Mouse (Mus musculus) splenic B cell, adult 2 months (primary cell): ENCODE measurements around the gene Fto.

Experiments used
- DNase-seq: peaks from one replicate; pipeline ENCODE4 v3.0.0-alpha.2; 2011; ENCODE audit warnings: low read depth, low spot score
- H3K27me3 ChIP-seq: 2 replicates; pipeline ENCODE4 v1.6.1; 2012; ENCODE audit warnings: mild to moderate bottlenecking, low read length, moderate library complexity, mixed read lengths; ENCODE audit not compliant: control insufficient read depth, poor library complexity, insufficient read depth, severe bottlenecking
- H3K36me3 ChIP-seq: 2 replicates; pipeline ENCODE4 v1.6.1; 2012; ENCODE audit warnings: mild to moderate bottlenecking, low read length, moderate library complexity, mixed read lengths; ENCODE audit not compliant: control insufficient read depth, poor library complexity, insufficient read depth, severe bottlenecking

The Fto gene

GRCm38 (mm10) chr8:91584620-91585415 lies 271.5 kb downstream of the Fto start:
- no peak for DNase-seq
- no peaks in the 10 kb centered on the region for H3K27me3 ChIP-seq
- no peaks in the 10 kb centered on the region for H3K36me3 ChIP-seq

GRCm38 (mm10) chr8:91592436-91593105 lies 279.2 kb downstream of the Fto start:
- H3K27me3 ChIP-seq = no peaks in the 10 kb centered on the region
- no peak for DNase-seq
- no peaks in the 10 kb centered on the region for H3K36me3 ChIP-seq

GRCm38 (mm10) chr8:91593202-91593781 lies 280.0 kb downstream of the Fto start:
- no peaks in the 10 kb centered on the region for H3K27me3 ChIP-seq
- DNase-seq = no peak
- H3K36me3 ChIP-seq = no peaks in the 10 kb centered on the region

GRCm38 (mm10) chr8:91599349-91599837 lies 286.1 kb downstream of the Fto start:
- DNase-seq = no peak
- H3K36me3 ChIP-seq = no peaks in the 10 kb centered on the region

GRCm38 (mm10) chr8:91603751-91604150 lies 290.4 kb downstream of the Fto start:
- DNase-seq = no peak
- no peaks in the 10 kb centered on the region for H3K27me3 ChIP-seq
- no peaks in the 10 kb centered on the region for H3K36me3 ChIP-seq

More at GRCm38 (mm10) chr8:91599349-91599837, 286.1 kb downstream of the Fto start:
- no peaks in the 10 kb centered on the region for H3K27me3 ChIP-seq

GRCm38 (mm10) chr8:91605901-91606300 lies 292.6 kb downstream of the Fto start:
- no peaks in the 10 kb centered on the region for H3K27me3 ChIP-seq
- no peak for DNase-seq
- no peaks in the 10 kb centered on the region for H3K36me3 ChIP-seq

GRCm38 (mm10) chr8:91607091-91607490 lies 293.8 kb downstream of the Fto start:
- DNase-seq = no peak
- H3K36me3 ChIP-seq = no peaks in the 10 kb centered on the region
- no peaks in the 10 kb centered on the region for H3K27me3 ChIP-seq

- no peaks in the 10 kb centered on the region for H3K36me3 ChIP-seq
- no peak for DNase-seq
These were observed 297.9 kb downstream of the Fto start for GRCm38 (mm10) chr8:91611191-91611590.

GRCm38 (mm10) chr8:91611723-91612362 lies 298.5 kb downstream of the Fto start:
- no peak for DNase-seq
- H3K36me3 ChIP-seq = no peaks in the 10 kb centered on the region

More at GRCm38 (mm10) chr8:91611191-91611590, 297.9 kb downstream of the Fto start:
- H3K27me3 ChIP-seq = no peaks in the 10 kb centered on the region

GRCm38 (mm10) chr8:91612387-91613130 lies 299.2 kb downstream of the Fto start:
- no peak for DNase-seq
- Histone ChIP-seq H3K27me3 (no peaks in the 10 kb centered on the region), H3K36me3 (no peaks in the 10 kb centered on the region)

More at GRCm38 (mm10) chr8:91611723-91612362, 298.5 kb downstream of the Fto start:
- H3K27me3 ChIP-seq = no peaks in the 10 kb centered on the region

GRCm38 (mm10) chr8:91613603-91614002 lies 300.3 kb downstream of the Fto start:
- Histone ChIP-seq H3K36me3 (no peaks in the 10 kb centered on the region), H3K27me3 (no peaks in the 10 kb centered on the region)
- no peak for DNase-seq

- Histone ChIP-seq H3K27me3 (no peaks in the 10 kb centered on the region), H3K36me3 (no peaks in the 10 kb centered on the region)
- no peak for DNase-seq
These were observed 301.9 kb downstream of the Fto start for GRCm38 (mm10) chr8:91615196-91615595.

GRCm38 (mm10) chr8:91615781-91616683 lies 302.7 kb downstream of the Fto start:
- Histone ChIP-seq H3K27me3 (no peaks in the 10 kb centered on the region), H3K36me3 (no peaks in the 10 kb centered on the region)
- DNase-seq = no peak
